Mouse (Mus musculus): ENCODE measurements around the gene Fem1b. TPM values are rescaled to one million over a fixed set of nuclear protein-coding genes. Genes with fewer than 3 reads are reported as not detected.
"Not testable (repeated sequence)": the region's sequence is repeated elsewhere in the genome, so short reads cannot be mapped to it uniquely, and the experiment has no call there.

The Fem1b gene
- total RNA-seq, 2 experiments from 2014 or later: 31.4 to 46.9 TPM

DNA sequence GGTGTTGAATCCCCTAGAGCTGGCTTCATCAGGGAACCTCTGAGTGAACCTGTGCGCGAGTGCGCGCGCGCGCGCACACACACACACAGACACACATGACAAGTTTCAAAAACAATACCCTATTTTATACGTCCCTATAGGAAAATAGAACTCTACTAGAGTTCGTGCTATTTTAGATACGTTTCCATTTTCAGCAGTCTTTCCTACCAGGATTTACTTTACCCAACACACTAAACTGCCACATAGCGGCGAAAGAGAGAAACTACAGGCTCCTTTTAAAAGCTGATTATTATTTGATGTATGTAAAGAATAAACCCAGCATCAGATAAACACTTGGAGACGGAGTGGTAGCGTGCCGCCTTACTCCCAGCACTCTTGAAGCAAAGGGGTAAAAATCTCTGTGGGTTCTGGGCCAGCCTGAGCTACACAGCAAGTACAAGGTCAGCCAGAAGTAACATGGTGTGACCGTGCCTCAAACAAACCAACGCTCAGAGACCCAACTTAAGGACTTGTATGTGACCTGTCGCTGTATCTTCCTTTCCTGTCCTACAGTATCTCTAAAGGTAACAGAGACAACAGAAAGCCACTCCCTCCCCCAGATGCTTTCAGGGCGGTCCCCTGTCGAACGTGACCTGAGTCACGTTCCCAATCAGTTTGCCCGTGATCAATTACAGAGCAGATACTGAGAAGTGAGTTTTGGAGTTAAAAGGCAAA lies 16.4 kb upstream of the Fem1b start:
- peak; percentile 56 for ATAC-seq (replicated peaks; ENCODE audit: poor library complexity)

- ATAC-seq (replicated peaks; ENCODE audit: poor library complexity): no peak
These were observed 14.7 kb upstream of the Fem1b start for GRCm38 (mm10) chr9:62826456-62826855.

GRCm38 (mm10) chr9:62825791-62826393 lies 14.2 kb upstream of the Fem1b start:
- ATAC-seq (replicated peaks; ENCODE audit: poor library complexity): no peak

DNA sequence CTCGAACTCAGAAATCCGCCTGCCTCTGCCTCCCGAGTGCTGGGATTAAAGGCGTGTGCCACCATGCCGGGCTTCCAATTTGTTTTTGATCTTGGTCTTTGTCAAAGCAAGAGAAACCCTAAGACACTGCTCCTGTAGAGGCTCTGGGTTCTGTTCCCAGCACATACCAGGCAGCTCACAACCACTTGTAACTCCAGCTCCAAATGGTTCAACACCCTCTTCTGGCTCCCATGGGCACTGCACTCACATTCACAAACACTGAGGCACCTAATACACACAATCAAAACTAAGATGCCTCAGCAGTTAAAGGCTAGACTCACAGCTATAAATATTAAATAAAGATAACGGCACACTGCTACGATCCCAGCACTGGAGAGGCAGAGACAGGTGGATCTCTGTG lies 10.1 kb upstream of the Fem1b start:
- ATAC-seq (replicated peaks; ENCODE audit: poor library complexity): no peak

- ATAC-seq (replicated peaks; ENCODE audit: poor library complexity): no peak
These were observed 9.1 kb upstream of the Fem1b start for GRCm38 (mm10) chr9:62820829-62821228.

- not testable (repeated sequence) for ATAC-seq (replicated peaks; ENCODE audit: poor library complexity)
These were observed 8.2 kb upstream of the Fem1b start for GRCm38 (mm10) chr9:62819910-62820309.

GRCm38 (mm10) chr9:62819494-62819893 lies 7.8 kb upstream of the Fem1b start:
- ATAC-seq (replicated peaks; ENCODE audit: poor library complexity): no peak

DNA sequence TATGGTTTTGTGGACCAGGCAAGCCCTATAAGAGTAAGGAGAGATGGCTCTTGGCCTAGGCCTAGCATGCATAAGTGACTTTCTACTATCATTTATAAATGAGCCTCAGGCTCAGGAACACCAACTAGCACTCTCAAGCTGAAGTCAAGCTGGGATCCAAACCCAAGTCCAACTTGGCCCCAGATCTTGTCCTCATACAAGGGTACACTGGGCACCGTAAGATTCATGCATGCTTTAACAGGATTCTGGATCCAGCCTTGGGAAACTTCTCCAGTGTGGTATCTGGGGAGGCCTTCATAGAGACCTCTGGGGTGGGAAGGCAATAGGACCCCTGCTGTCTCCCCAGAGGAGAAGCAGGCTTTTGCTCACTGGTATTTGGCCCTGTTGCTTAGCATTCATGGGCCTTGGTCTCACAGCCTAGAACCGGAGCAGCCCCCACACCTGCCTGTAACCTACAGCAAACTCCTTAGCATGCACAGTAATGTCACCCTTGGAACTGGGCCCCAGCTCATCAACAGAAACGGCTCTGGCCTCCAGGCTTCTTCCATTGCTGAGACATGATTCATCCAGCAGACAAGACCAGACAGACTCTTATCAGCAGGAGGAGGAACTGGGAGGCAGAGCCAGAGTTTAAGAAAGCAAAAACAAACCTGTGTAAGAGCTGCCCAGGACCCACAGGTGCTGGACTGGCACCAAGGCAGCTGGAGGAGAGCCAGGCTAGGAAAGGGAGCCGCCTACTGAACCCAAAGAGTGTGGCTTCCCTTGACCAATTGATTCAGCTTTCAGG lies 6.3 kb upstream of the Fem1b start:
- no peak for ATAC-seq (replicated peaks; ENCODE audit: poor library complexity)

GRCm38 (mm10) chr9:62817099-62817571 lies 5.4 kb upstream of the Fem1b start:
- 0 out of 2 replicates have a peak, but pooled peaks have one; percentile 34 for ATAC-seq (replicated peaks; ENCODE audit: poor library complexity)

GRCm38 (mm10) chr9:62816323-62817098 lies 4.8 kb upstream of the Fem1b start:
- no peak for ATAC-seq (replicated peaks; ENCODE audit: poor library complexity)

DNA sequence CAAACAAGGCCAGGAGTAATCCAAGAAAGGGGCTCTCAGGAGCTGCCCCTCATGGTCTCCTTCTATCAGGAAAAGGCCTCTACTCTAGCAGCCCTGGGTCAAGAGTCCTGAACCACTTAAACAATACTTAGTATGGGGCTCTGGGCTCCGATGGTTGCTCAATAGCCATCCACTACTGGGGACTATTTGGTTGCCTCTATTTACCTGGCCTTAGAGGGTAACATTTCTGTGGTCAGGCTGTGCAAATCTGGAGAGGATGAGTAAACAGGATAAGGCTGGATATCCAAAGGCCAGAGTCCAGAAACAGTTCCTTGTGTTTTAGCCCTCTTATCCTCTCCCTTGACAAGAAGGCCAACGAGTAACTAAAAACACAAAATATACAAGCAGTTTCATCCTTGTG lies 3.0 kb upstream of the Fem1b start:
- no peak for ATAC-seq (replicated peaks; ENCODE audit: poor library complexity)

- ATAC-seq (replicated peaks; ENCODE audit: poor library complexity): no peak
These were observed 699 bp upstream of the Fem1b start for GRCm38 (mm10) chr9:62812216-62813049.

- ATAC-seq (replicated peaks; ENCODE audit: poor library complexity): peak; percentile 60
These were observed 905 bp downstream of the Fem1b start for GRCm38 (mm10) chr9:62810543-62811515.

- ATAC-seq (replicated peaks; ENCODE audit: poor library complexity): no peak
These were observed 1.6 kb downstream of the Fem1b start for GRCm38 (mm10) chr9:62810095-62810494.

- ATAC-seq (replicated peaks; ENCODE audit: poor library complexity): not testable (repeated sequence)
These were observed 12.5 kb downstream of the Fem1b start for GRCm38 (mm10) chr9:62799218-62799617.

DNA sequence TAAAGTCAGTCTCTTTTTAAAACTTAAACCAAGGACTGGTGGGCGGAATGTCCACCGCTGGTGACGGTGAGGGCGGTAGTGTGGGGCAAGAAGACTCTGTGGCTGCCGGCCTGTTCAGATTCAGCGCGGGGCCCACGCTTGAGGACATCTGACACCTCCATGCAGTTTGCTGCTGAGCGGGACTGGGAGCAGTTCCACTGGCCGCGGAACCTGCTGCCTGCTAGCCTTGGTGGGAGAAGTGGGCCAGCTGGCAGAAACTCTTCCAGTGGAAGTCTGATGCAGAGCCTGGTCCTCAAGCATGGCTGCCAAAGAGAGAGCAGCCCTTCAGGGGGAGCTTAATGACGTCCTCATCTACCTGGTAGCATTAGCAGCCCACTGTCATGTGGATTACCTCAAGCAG lies 21.9 kb downstream of the Fem1b start:
- ATAC-seq (replicated peaks; ENCODE audit: poor library complexity): no peak

- ATAC-seq (replicated peaks; ENCODE audit: poor library complexity): no peak
These were observed 25.0 kb downstream of the Fem1b start for GRCm38 (mm10) chr9:62786721-62787120.

GRCm38 (mm10) chr9:62784233-62784632 lies 27.5 kb downstream of the Fem1b start:
- no peak for ATAC-seq (replicated peaks; ENCODE audit: poor library complexity)

All from megakaryocyte progenitor cell, adult 5-6 weeks (primary cell).